Mouse (Mus musculus): ENCODE measurements around the gene C530008M17Rik. TPM values are rescaled to one million over a fixed set of nuclear protein-coding genes. Genes with fewer than 3 reads are reported as not detected.

Gene C530008M17Rik
- total and polyA plus RNA-seq, 2 experiments from 2014 or later: 59.3 to 68.7 TPM

DNA sequence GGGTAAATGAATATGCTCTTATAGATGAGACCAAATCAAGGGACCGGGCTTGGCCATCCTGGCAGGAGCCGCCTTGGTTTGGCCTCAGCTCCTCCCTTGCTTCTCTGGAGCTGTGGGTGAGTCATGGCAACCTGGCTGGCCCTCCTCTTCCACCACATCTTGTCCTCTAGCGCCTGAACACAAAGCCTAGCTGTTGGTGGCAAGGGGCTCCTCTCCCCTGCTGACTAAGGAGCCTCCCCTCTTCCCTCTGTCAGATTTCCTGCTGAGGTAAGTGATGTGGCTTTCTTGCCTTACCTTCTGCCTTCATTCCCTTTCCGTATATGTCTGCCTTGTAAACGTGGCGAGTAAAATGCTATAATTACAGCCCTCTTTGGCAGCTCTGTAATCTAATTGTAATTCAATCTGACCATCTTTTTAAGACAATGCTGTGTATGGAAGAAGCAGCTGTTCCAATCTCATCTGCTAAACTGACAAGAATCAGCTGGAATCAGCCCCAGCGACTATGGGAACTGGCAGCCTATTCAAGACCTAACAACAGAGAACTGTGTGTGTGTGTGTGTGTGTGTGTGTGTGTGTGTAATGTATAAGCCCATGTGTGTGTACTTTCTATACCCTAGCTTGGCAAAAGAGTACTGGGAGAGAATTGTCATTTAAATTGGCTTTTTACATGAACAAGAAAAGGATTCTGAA, 126.2 kb downstream of the C530008M17Rik start:
- 25% methylated on average over 7 of the region's 7 CpGs for WGBS
- H3K9ac ChIP-seq (replicated peaks; ENCODE audit: low read length, poor library complexity, severe bottlenecking): no peak overlapping the region
- peak; percentile 45; the same call in 1 of the 2 replicates for ATAC-seq (ENCODE audit: low FRiP score)

GRCm38 (mm10) chr5:76783104-76783441, 126.8 kb downstream of the C530008M17Rik start:
- Histone ChIP-seq H3K4me1 (ENCODE audit: insufficient read depth, low read length) (peaks cover 9% of the 10 kb centered on the region), H3K9ac (replicated peaks; ENCODE audit: low read length, poor library complexity, severe bottlenecking) (no peak overlapping the region), H3K36me3 (ENCODE audit: insufficient read depth, low read length) (no peaks in the 10 kb centered on the region), H3K9me3 (ENCODE audit: low read length) (no peaks in the 10 kb centered on the region), H3K27ac (ENCODE audit: low read depth, low read length) (peak overlapping the region; percentile 44), H3K4me3 (ENCODE audit: low read depth, low read length) (no peak overlapping the region), H3K4me2 (ENCODE audit: low read depth, low read length, poor library complexity, severe bottlenecking) (no peak overlapping the region), H3K27me3 (ENCODE audit: insufficient read depth, low read length) (no peaks in the 10 kb centered on the region)
- DNase-seq (ENCODE audit: low spot score) (no peak), ATAC-seq (ENCODE audit: low FRiP score) (0 out of 2 replicates have a peak, but pooled peaks have one; percentile 10)
- TF ChIP-seq CTCF (IDR thresholded peaks at IDR 0.05): no peak
- 15% methylated on average over 8 of the region's 8 CpGs for WGBS

More for the DNA sequence above, 126.2 kb downstream of the C530008M17Rik start:
- Histone ChIP-seq H3K4me3 (ENCODE audit: low read depth, low read length) (no peak overlapping the region), H3K27me3 (ENCODE audit: insufficient read depth, low read length) (no peaks in the 10 kb centered on the region), H3K36me3 (ENCODE audit: insufficient read depth, low read length) (no peaks in the 10 kb centered on the region), H3K9me3 (ENCODE audit: low read length) (no peaks in the 10 kb centered on the region), H3K4me2 (ENCODE audit: low read depth, low read length, poor library complexity, severe bottlenecking) (no peak overlapping the region), H3K4me1 (ENCODE audit: insufficient read depth, low read length) (peaks cover 9% of the 10 kb centered on the region), H3K27ac (ENCODE audit: low read depth, low read length) (peak overlapping the region; percentile 44)
- DNase-seq (ENCODE audit: low spot score): peak; percentile 80
- no peak for TF ChIP-seq CTCF (IDR thresholded peaks at IDR 0.05)

- no peak for TF ChIP-seq CTCF (IDR thresholded peaks at IDR 0.05)
- Histone ChIP-seq H3K36me3 (ENCODE audit: insufficient read depth, low read length) (no peaks in the 10 kb centered on the region), H3K4me1 (ENCODE audit: insufficient read depth, low read length) (peaks cover 9% of the 10 kb centered on the region), H3K9me3 (ENCODE audit: low read length) (no peaks in the 10 kb centered on the region), H3K9ac (replicated peaks; ENCODE audit: low read length, poor library complexity, severe bottlenecking) (no peak overlapping the region), H3K4me2 (ENCODE audit: low read depth, low read length, poor library complexity, severe bottlenecking) (no peak overlapping the region), H3K27ac (ENCODE audit: low read depth, low read length) (no peak overlapping the region), H3K27me3 (ENCODE audit: insufficient read depth, low read length) (no peaks in the 10 kb centered on the region), H3K4me3 (ENCODE audit: low read depth, low read length) (no peak overlapping the region)
- ATAC-seq (ENCODE audit: low FRiP score): no peak
- whole genome bisulfite sequencing: 72% methylated on average over 7 of the region's 7 CpGs
- no peak for DNase-seq (ENCODE audit: low spot score)
Observed at GRCm38 (mm10) chr5:76784151-76784723, 127.9 kb downstream of the C530008M17Rik start.

- ATAC-seq (ENCODE audit: low FRiP score) (no peak), DNase-seq (ENCODE audit: low spot score) (no peak)
- no peaks in the 10 kb centered on the region for H3K36me3 ChIP-seq (ENCODE audit: insufficient read depth, low read length)
- no peaks in the 10 kb centered on the region for H3K9me3 ChIP-seq (ENCODE audit: low read length)
- no peak for TF ChIP-seq CTCF (IDR thresholded peaks at IDR 0.05)
- no peaks in the 10 kb centered on the region for H3K27me3 ChIP-seq (ENCODE audit: insufficient read depth, low read length)
- 85% methylated on average over 6 of the region's 6 CpGs for WGBS
- no peak overlapping the region for H3K4me2 ChIP-seq (ENCODE audit: low read depth, low read length, poor library complexity, severe bottlenecking)
- H3K4me1 ChIP-seq (ENCODE audit: insufficient read depth, low read length): peaks cover 9% of the 10 kb centered on the region
- no peak overlapping the region for H3K9ac ChIP-seq (replicated peaks; ENCODE audit: low read length, poor library complexity, severe bottlenecking)
- H3K4me3 ChIP-seq (ENCODE audit: low read depth, low read length): no peak overlapping the region
- H3K27ac ChIP-seq (ENCODE audit: low read depth, low read length): no peak overlapping the region
Observed at GRCm38 (mm10) chr5:76785013-76785412, 128.7 kb downstream of the C530008M17Rik start.

DNA sequence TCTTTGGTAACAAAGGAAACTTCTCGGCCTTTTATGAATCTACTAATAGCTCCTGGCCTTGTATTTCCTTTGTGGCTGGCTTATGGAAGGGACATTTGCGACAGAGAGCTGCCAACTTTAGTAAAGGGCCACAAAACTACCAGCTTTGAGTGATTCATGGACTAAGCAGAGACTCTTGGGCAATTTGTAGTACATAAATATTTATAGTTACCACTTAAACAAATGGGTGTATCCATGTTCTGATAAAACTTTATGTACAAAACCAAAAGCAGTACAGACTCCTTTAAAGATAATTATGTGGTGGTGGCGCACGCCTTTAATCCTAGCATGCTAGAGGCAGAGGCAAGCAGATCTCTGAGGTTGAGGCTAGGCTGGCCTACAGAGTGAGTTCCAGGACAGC, 133.6 kb downstream of the C530008M17Rik start:
- Histone ChIP-seq H3K4me2 (ENCODE audit: low read depth, low read length, poor library complexity, severe bottlenecking) (no peak overlapping the region), H3K9ac (replicated peaks; ENCODE audit: low read length, poor library complexity, severe bottlenecking) (no peak overlapping the region), H3K9me3 (ENCODE audit: low read length) (no peaks in the 10 kb centered on the region), H3K27ac (ENCODE audit: low read depth, low read length) (no peak overlapping the region), H3K27me3 (ENCODE audit: insufficient read depth, low read length) (no peaks in the 10 kb centered on the region), H3K36me3 (ENCODE audit: insufficient read depth, low read length) (no peaks in the 10 kb centered on the region), H3K4me3 (ENCODE audit: low read depth, low read length) (no peak overlapping the region), H3K4me1 (ENCODE audit: insufficient read depth, low read length) (no peaks in the 10 kb centered on the region)
- ATAC-seq (ENCODE audit: low FRiP score) (no peak), DNase-seq (ENCODE audit: low spot score) (no peak)
- 96% methylated on average over 4 of the region's 4 CpGs for WGBS
- no peak for TF ChIP-seq CTCF (IDR thresholded peaks at IDR 0.05)

DNA sequence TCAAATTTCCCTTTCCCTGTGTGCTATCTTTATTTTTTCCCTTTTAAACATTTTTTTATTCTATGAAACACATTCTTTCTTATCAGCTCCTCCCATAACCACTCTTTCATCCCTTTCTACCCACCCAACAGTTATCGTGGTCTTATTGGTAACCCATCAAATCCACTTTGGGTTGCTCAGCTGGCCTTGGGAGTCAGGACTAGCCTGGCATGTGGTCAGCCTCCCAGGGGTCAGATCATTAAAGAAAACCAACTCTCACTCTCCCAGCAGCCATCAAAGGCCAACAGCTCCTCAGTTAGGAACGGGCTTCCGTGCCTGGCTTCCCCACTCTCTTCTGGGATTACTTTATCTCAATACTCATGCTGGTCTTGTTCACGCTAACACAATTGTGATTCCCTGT, 135.0 kb downstream of the C530008M17Rik start:
- no peak overlapping the region for H3K4me3 ChIP-seq (ENCODE audit: low read depth, low read length)
- DNase-seq (ENCODE audit: low spot score) (no peak), ATAC-seq (ENCODE audit: low FRiP score) (no peak)
- no peak overlapping the region for H3K9ac ChIP-seq (replicated peaks; ENCODE audit: low read length, poor library complexity, severe bottlenecking)
- no peak for TF ChIP-seq CTCF (IDR thresholded peaks at IDR 0.05)
- H3K9me3 ChIP-seq (ENCODE audit: low read length): no peaks in the 10 kb centered on the region
- no peaks in the 10 kb centered on the region for H3K4me1 ChIP-seq (ENCODE audit: insufficient read depth, low read length)
- no peaks in the 10 kb centered on the region for H3K36me3 ChIP-seq (ENCODE audit: insufficient read depth, low read length)
- H3K27ac ChIP-seq (ENCODE audit: low read depth, low read length): no peak overlapping the region
- WGBS: 68% methylated on average over 4 of the region's 4 CpGs
- H3K4me2 ChIP-seq (ENCODE audit: low read depth, low read length, poor library complexity, severe bottlenecking): no peak overlapping the region
- H3K27me3 ChIP-seq (ENCODE audit: insufficient read depth, low read length): no peaks in the 10 kb centered on the region
